Mouse (Mus musculus) left cerebral cortex, postnatal 10 days (tissue): Measurements from ENCODE around the gene Blm. TPM values are rescaled to one million over a fixed set of nuclear protein-coding genes. Genes with fewer than 3 reads are reported as not detected.

Experiments
- DNase-seq, 2 experiments: peaks; one replicate each; pipeline ENCODE4 v3.0.0; 2021 to 2022; ENCODE audit warnings: low spot score in 2 of 2, mixed read lengths in 1 of 2; ENCODE audit errors: extremely low spot score in 1 of 2
- intact Hi-C: fragments of 180-260 bp; cut with DNase I; formaldehyde crosslinking; loops from one replicate; pipeline ENCODE4 v1.15.1; 2025
- total RNA-seq, 2 experiments: library from RNA; stranded (reverse); gene quantifications; 2 replicates each; pipeline ENCODE4 v1.2.3; 2021

The Blm gene
- total RNA-seq, 2 experiments from 2014 or later, result 6.5 to 7.6 TPM

GRCm38 (mm10) chr7:80420586-80420985, 114.3 kb downstream of the Blm start:
- no peak for DNase-seq
- intact Hi-C loops, result no loop called here

- no peak for DNase-seq
- intact Hi-C loops, result no loop called here
These were observed 115.6 kb downstream of the Blm start for GRCm38 (mm10) chr7:80419278-80419677.

- intact Hi-C loops, result no loop called here
- DNase-seq, result no peak
These were observed 116.9 kb downstream of the Blm start for GRCm38 (mm10) chr7:80418036-80418435.

DNA sequence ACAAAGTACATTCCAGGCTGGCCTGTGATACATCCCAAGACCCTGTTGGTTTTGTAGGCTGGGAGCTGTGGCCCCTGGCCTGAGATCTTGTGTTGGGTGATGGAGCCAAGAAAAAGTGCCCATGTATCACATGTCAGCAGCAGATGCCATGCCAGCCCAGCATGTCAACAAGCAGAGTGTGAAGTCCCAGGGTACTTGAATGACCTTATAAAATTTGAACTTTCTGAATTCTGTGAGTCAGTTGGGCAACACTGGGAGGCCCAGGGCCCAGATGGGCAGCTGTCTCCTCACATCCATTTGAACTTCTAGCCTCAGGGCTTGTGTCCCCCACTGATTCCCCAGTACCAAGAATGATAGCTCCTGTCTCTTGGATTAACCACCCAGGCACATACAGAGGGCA, 117.3 kb downstream of the Blm start:
- DNase-seq, result no peak
- intact Hi-C loops, result no loop called here

GRCm38 (mm10) chr7:80416969-80417368, 118.0 kb downstream of the Blm start:
- intact Hi-C loops, result no loop called here
- no peak for DNase-seq

DNA sequence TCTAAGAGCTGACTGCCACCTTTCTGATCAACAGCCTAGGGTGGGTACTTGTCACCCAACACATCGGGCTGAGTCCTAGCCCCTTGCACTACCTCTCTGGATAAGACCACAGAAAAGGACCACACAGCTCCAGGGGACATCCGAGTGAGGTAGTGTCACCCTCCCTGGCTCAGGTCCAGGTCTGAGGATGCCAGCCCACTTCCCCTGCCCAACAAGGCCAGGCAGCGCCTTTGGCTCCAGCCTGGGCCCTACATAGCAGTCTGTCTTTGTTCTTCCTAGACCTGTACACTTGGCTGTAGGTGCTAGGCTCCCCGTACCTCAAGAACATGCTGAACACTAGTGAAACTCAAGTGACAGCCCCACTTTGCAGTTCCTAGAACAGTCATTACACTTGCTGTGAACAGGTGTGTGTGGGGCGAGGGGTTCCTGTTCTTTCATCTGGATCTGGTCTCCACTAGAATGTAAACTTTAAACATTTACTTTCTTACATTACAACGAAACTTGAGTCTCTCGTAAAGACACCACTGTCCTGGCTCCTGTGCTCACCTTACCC, 120.5 kb downstream of the Blm start:
- no peak for DNase-seq
- intact Hi-C loops, result no loop called here

GRCm38 (mm10) chr7:80413512-80414302, 121.2 kb downstream of the Blm start:
- intact Hi-C loops, result no loop called here
- no peak for DNase-seq

GRCm38 (mm10) chr7:80412781-80413180, 122.1 kb downstream of the Blm start:
- intact Hi-C loops, result no loop called here
- no peak for DNase-seq

- peak; percentile 61 to 73 for DNase-seq
- intact Hi-C loops, result no loop called here
These were observed 122.6 kb downstream of the Blm start for GRCm38 (mm10) chr7:80412279-80412678.

GRCm38 (mm10) chr7:80410380-80410779, 124.5 kb downstream of the Blm start:
- no peak for DNase-seq
- intact Hi-C loops, result no loop called here

- no peak for DNase-seq
- intact Hi-C loops, result no loop called here
These were observed 127.2 kb downstream of the Blm start for GRCm38 (mm10) chr7:80407712-80408111.

DNA sequence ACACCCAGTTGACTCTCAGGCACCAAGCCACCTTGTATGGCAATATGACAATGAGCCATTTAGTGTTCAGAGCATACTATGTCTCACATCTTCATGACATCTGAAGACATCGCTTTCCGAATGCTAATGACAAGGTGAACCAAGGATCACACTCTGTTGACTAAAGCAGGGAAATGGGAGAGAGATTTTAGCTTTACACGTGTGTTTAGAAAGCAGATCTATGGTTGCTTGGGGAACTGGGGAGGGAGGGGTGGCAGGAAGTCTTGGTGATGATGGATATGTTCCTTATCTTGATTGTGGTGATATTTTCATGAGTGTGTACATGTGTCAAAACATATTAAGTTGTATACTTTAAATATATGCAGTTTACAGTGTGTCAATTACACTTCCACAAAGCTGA, 128.7 kb downstream of the Blm start:
- intact Hi-C loops, result no loop called here
- DNase-seq, result no peak

DNA sequence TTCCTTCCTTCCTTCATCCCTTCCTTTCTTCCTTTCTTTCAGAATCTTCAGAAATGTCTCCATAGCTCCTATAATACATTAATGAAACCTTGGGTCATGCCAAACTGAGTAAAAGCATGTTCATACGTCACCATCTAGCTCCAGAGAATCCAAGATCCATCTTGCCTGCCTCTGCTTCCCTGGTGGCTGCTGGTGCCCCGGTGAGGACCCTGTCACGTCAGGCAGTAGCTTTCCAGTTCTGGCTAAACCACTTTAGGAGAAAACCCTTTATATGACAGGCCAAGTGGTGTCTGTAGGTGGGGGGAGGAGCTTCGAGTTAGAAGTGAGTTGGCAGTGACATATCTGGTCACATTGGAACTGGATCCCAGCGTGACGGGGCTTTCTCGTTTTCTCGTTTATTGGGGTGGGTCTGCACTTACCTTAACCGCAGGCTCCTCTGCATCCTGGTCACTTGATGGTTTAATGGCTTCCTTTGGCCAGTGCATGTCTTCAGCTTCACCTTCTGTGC, 129.7 kb downstream of the Blm start, which contains the start of gene Furin:
Gene Furin (minus strand): TSS at position 249 of the 508 bp plus-strand sequence.
- DNase-seq, result no peak
- intact Hi-C loops, result no loop called here

Other genes starting within 250 kb of the Blm start
- gene Prc1, start 240.7 kb downstream of the Blm start, total RNA-seq, result 1 to 10 TPM; 5.1 to 8.8 TPM
- gene Rccd1, start 210.7 kb downstream of the Blm start, total RNA-seq, result 10 to 100 TPM; 15.7 to 20.8 TPM
- gene Unc45a, start 194.1 kb downstream of the Blm start, total RNA-seq, result 10 to 100 TPM; 52.5 to 54.1 TPM
- 10 to 100 TPM; 38.3 to 45.8 TPM for gene Hddc3, start 192.0 kb downstream of the Blm start, total RNA-seq
- 100 to 1,000 TPM; 106 to 108 TPM for gene Man2a2, start 163.7 kb downstream of the Blm start, total RNA-seq
- gene Fes, start 147.2 kb downstream of the Blm start, total RNA-seq, result 1 to 10 TPM; 4.7 to 5.3 TPM
- gene Furin, start 129.7 kb downstream of the Blm start, total RNA-seq, result 10 to 100 TPM; 44.8 TPM
- 10 to 100 TPM; 16.8 to 18.9 TPM for gene Crtc3, start 153.8 kb upstream of the Blm start, total RNA-seq